Mouse (Mus musculus): Measurements from ENCODE around the gene Olfr523.

The Olfr523 gene

GRCm38 (mm10) chr7:140179176-140179575 is 6.2 kb downstream of the Olfr523 start:
- DNase-seq (ENCODE audit: low read depth, low spot score): no peak

GRCm38 (mm10) chr7:140180692-140181091 is 7.7 kb downstream of the Olfr523 start:
- no peak for DNase-seq (ENCODE audit: low read depth, low spot score)

GRCm38 (mm10) chr7:140184206-140184605 is 11.2 kb downstream of the Olfr523 start:
- no peak for DNase-seq (ENCODE audit: low read depth, low spot score)

- DNase-seq (ENCODE audit: low read depth, low spot score): no peak
Observed at GRCm38 (mm10) chr7:140186646-140187620, 13.9 kb downstream of the Olfr523 start.

- no peak for DNase-seq (ENCODE audit: low read depth, low spot score)
Observed at GRCm38 (mm10) chr7:140187721-140188390, 14.8 kb downstream of the Olfr523 start.

- peak; percentile 16 for DNase-seq (ENCODE audit: low read depth, low spot score)
Observed at GRCm38 (mm10) chr7:140188391-140189328, 15.6 kb downstream of the Olfr523 start.

- DNase-seq (ENCODE audit: low read depth, low spot score): no peak
Observed at GRCm38 (mm10) chr7:140190435-140190834, 17.4 kb downstream of the Olfr523 start.

- DNase-seq (ENCODE audit: low read depth, low spot score): no peak
Observed at GRCm38 (mm10) chr7:140192445-140192844, 19.4 kb downstream of the Olfr523 start.

GRCm38 (mm10) chr7:140192851-140193250 is 19.8 kb downstream of the Olfr523 start:
- no peak for DNase-seq (ENCODE audit: low read depth, low spot score)

- no peak for DNase-seq (ENCODE audit: low read depth, low spot score)
Observed at GRCm38 (mm10) chr7:140194031-140194430, 21.0 kb downstream of the Olfr523 start.

- DNase-seq (ENCODE audit: low read depth, low spot score): no peak
Observed at GRCm38 (mm10) chr7:140196002-140196401, 23.0 kb downstream of the Olfr523 start.

GRCm38 (mm10) chr7:140201090-140201489 is 28.1 kb downstream of the Olfr523 start:
- no peak for DNase-seq (ENCODE audit: low read depth, low spot score)

- no peak for DNase-seq (ENCODE audit: low read depth, low spot score)
Observed at GRCm38 (mm10) chr7:140205864-140206263, 32.8 kb downstream of the Olfr523 start, which contains the start of gene Olfr524. Olfr524 (minus strand) TSS chr7:140205964.

GRCm38 (mm10) chr7:140206904-140207303 is 33.9 kb downstream of the Olfr523 start:
- no peak for DNase-seq (ENCODE audit: low read depth, low spot score)

GRCm38 (mm10) chr7:140208153-140208552 is 35.1 kb downstream of the Olfr523 start:
- no peak for DNase-seq (ENCODE audit: low read depth, low spot score)

GRCm38 (mm10) chr7:140208677-140209076 is 35.7 kb downstream of the Olfr523 start:
- no peak for DNase-seq (ENCODE audit: low read depth, low spot score)

GRCm38 (mm10) chr7:140213841-140214240 is 40.8 kb downstream of the Olfr523 start:
- no peak for DNase-seq (ENCODE audit: low read depth, low spot score)

- no peak for DNase-seq (ENCODE audit: low read depth, low spot score)
Observed at GRCm38 (mm10) chr7:140217967-140218366, 45.0 kb downstream of the Olfr523 start, which contains the start of gene Cd163l1. Cd163l1 (plus strand) TSS chr7:140218267.

GRCm38 (mm10) chr7:140219268-140219667 is 46.3 kb downstream of the Olfr523 start:
- no peak for DNase-seq (ENCODE audit: low read depth, low spot score)

- DNase-seq (ENCODE audit: low read depth, low spot score): no peak
Observed at GRCm38 (mm10) chr7:140220375-140220774, 47.4 kb downstream of the Olfr523 start.

- no peak for DNase-seq (ENCODE audit: low read depth, low spot score)
Observed at GRCm38 (mm10) chr7:140224209-140224608, 51.2 kb downstream of the Olfr523 start.

Data from retina, postnatal 7 days (tissue).